Mouse (Mus musculus) Muller cell, postnatal 12 days (primary cell): Measurements from ENCODE around the gene Tle4.
A peak's percentile ranks its signal among the peaks of the same experiment; 100 is the strongest.

Experiments used
- DNase-seq: peaks from one replicate; pipeline ENCODE4 v3.0.0-alpha.2; 2015; ENCODE audit errors: inconsistent ontology term

Gene Tle4

DNA sequence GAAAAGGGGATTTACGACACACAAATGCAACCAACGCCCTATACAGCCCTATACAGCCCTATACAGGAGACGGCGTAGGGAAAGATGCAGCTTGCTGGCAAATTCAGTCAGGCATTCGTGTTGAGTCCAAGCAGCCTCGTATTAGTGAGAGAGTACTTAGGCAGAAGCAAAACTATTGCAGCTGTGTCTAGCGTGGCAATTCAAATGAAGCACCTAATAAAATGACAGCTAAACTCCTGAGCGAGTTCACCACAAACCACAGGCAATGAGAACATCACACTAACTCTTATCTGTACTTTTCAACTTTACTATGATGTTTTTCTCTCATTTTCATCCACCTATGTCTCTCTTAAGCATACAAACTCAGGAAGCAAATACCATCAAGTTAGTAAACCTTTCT lies 131.8 kb downstream of the Tle4 start:
- DNase-seq, result no peak

DNA sequence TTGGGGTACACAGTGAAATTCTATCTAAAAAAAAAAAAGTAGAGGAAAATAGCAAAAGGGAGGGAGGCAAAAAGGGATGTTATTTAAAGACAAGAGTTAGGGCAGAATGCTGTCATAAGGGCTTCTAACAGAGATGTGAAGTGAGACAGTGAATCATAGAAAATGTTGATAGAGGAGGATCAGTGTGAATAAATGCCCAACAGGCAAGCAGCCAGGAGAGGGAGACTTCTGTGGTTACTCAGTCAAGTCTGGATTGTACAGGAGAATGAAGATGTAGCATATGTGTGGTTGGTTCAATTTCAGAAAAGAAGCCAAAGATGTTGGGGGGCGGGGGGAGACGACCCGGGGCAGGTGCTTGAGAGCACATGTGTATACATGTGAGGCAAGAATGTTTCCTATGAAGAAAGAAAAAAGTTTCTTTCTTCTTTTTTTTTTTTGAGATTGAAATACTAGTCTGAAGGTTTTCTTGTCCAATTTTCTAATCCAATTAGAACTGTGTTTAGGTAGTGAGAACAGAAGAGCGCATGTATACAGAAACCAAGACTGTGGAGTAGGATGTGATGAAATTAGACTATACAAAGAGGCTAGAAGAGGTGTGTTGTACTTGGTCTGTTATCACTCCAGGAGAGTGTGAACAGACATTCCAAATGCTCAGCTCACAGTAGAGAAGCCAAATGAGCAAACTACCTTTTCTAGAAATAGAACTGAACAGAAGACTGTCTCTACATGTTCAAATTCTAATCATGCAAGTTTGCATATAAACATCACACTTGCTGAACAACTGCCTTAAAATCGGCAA lies 134.4 kb downstream of the Tle4 start:
- DNase-seq, result peak; percentile 30

DNA sequence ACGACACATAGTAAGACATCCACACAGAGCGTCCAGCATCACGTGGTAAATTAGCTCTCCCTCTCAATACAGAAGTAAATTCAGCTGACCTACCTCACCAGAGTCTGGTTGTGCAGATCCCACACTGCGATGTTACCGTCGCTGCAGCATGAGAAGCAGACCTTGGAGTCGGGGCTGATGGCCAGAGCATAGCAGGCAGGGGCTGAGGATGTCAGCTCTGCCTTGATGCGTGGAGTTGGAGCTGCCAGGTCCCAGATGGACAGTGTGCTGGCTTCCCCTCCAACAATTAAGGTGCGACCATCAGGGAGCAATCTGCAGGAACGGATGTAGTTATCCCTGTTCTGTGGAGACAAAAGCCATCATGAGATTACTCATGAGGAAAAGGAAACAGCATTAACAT lies 144.4 kb downstream of the Tle4 start:
- no peak for DNase-seq

DNA sequence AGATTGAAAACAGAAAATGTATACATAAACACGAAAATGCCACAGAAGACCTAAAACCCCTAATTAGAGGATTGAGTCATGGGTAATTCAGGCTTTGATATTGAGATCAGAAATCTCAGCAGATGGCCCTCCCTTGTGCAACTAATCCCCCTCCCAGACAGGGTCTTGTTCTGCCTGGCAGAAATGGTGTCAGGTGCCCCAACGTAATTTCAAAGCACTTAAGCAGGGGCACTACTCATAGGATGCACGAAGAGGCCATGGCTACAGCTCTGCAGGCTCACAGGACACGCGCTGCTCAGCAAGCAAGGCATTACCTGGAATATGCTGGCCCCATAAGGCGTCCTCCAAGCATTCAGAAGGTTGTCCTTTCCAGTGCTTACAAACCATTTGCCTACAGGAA lies 146.5 kb downstream of the Tle4 start:
- no peak for DNase-seq

DNA sequence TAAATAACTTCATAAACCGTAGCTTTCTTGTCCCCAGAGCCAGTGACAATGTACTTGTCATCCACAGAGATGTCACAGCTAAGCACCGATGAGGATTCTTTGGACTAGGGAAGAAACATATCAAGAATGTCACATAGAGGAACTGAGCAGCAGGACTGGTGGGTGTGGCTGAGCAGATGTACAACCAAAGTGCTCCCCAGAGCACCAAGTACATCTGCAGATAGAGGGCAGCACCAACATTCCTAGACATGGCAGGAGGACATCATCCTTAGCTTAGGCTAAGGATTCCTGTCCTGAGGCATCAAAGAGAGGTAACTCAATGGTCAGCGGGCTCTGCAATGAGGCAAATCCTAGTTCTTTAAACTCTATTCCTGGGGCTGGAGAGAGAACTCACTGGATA lies 148.1 kb downstream of the Tle4 start:
- DNase-seq, result no peak

DNA sequence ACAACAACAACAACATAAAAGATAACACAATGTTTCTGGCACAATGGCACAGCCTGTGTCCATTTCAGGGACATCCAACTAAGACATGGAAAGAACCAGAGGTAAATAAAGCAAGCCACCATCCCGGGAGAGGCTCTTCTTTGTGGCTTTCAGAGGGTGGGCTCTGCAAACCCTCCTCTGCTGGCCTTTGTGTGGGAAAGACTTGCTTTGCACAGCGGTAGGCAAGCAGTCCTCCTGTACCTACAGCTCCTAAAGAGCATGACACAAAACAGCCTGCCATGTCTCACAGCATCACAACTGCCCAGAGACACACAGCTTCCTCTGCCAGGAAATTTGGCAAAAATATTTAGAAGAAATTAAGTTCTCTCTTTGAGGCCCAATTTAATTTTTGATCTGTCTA lies 149.3 kb downstream of the Tle4 start:
- no peak for DNase-seq

DNA sequence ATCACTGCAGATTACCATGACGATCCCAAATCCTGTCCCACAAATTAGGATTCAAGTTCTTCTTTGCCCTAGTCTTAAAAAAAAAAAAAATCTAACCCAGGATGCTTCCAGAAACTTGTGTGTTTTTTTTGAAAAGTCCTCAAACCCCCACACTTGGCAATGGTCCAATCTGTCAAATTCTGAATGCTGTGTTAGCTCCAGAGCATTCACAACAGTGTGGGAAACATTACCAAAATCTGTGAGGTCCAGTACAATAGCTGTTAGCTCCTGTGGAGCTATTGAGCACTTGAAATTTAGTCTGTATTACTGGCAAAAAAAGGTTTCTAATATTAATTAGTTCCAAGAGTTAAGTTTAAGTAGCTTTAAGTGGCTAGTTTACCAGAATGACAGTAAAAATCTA lies 150.4 kb downstream of the Tle4 start:
- DNase-seq, result peak; percentile 35

DNA sequence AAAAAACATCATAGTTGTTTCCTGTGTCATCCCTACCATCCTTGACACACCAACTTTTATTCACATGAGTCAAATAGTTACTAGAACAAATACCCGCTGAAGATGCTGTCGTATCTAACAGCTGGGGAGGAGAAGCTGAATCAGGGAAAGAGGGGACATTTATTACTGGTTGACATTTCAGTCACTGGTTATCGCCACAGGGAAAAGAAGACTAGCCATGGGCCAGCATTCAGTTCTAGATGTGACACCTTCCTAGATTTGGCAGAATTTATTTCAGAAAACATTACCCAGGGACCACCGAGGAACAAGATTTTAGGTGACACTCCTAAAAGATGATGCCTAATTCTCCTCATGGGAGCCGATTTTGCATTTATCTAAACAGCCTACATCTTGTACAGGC lies 156.0 kb downstream of the Tle4 start:
- no peak for DNase-seq

DNA sequence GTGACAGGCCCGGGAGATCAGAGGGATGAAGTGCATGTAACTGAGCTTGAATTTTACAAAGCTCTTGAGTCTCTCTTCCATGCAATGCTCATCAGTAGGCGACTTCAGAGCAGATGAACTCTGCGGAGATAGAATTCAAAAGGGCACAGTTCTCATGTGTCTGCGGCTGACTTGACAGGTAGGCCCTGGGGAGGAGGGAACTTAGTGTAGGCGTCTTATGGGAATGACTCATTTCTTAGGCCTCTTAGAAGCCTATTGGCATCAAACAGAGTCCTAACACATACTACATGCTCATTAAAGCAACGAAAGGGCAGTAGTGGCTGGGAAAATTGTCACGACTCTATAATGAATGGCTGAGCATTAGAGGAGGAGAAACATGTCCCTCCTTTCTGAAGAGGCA lies 160.6 kb downstream of the Tle4 start:
- DNase-seq, result no peak

DNA sequence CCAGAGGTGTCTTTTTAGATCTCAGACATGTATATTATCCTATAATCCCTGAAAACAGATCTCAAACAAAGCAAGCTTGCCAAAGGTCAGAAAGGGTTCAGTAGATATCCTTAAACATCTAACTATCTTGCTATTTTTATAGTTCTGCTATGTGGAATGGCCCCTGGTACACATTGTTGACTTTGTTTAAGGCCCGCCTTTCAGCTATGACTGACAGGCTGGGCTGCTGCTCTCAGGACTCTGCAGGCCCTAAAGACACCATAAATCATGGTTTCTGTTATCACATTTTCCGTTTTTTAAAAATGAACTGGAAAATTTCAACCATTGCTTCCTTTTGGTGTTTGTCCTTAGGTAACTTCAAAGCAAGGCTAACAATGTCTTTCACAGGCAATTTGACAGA lies 161.3 kb downstream of the Tle4 start:
- no peak for DNase-seq

DNA sequence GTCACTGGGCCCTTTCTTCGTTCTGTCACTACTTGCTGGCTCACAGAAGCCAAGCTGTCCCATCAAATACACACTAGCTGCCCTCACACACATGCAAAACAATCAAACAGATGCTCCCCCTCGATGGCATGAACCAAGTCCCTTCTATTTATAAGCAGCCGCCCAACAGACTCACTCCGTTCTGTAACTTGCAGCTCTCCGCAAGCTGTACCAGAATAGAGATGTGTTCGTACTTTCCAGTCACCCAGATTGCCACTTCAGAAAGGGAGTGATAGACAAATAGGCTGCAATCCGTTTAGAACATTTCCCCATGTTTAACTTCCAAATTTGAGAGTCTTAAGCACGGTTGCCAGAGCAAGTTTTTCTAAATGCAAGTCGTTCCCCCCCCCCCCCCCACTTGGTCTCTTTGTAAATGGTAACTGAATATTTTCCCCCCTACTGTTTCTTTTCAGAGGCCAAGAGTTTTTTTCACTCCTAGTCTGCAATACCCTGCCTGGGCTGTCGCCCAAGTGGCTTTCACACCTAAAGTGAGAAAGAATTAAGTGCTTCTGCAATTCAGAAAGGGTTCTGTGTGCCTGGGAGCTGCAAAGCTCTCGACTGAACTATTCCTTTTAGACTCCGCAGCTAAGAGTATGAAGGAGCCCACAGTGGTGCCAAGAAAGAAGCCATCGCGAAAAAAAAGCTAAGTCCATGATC lies 162.0 kb downstream of the Tle4 start:
- DNase-seq, result peak; percentile 6

DNA sequence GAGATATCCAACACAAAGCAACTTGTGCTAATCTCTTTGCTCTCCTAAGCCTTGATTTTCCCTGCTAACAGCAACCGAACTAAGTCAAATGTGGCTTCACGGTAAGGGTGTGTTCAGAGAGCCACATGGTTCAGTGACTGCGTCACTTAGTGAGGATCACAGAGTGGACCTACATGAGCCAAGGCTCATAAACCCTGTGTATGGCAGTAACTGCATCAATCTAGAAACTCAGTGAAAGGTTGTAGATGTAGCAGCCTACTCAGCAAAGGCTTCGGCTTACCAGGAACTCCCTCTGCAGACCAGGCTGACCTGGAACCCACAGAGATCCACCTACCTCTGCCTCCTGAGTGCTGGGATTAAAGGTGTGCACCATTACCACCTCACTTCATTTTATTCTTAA lies 164.0 kb downstream of the Tle4 start:
- no peak for DNase-seq

DNA sequence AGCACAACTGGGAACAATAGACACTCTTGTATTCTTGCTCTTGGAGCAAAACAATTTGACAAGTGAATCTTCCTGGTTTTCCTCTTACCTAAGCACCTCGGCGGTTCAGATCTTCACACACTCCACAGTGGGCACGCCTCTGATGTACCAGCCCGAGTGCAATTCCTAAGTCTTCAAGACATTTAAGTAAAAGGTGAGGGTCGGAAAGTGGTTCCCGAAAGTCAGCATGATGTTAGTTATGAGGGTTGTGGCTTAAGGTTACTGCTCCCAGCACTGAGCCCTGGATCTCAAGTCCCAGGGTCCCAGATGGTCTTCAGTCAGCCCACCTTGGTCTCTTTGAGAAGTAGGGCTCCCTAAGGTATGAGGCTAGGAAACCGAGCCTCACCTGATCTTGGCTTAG lies 165.4 kb downstream of the Tle4 start:
- no peak for DNase-seq

DNA sequence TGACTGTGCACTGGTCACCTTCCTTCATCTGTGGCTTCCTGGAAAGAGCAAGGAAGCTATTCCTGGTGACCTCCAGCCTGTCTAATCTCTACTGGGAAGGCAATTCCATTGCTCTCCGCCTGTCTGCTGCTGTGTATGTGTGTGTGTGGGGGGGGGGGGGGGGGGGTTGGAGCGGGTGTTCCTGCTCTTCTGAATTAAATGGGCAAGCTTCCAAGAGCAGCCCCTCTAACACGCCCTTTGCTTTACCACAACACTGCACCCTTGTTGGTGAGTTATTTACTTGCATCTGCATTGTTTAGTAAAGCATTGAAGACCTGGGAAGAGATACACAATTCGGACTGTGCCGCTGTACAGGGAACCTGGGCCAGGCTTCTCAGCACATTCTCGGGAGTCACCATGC lies 170.9 kb downstream of the Tle4 start:
- DNase-seq, result no peak

DNA sequence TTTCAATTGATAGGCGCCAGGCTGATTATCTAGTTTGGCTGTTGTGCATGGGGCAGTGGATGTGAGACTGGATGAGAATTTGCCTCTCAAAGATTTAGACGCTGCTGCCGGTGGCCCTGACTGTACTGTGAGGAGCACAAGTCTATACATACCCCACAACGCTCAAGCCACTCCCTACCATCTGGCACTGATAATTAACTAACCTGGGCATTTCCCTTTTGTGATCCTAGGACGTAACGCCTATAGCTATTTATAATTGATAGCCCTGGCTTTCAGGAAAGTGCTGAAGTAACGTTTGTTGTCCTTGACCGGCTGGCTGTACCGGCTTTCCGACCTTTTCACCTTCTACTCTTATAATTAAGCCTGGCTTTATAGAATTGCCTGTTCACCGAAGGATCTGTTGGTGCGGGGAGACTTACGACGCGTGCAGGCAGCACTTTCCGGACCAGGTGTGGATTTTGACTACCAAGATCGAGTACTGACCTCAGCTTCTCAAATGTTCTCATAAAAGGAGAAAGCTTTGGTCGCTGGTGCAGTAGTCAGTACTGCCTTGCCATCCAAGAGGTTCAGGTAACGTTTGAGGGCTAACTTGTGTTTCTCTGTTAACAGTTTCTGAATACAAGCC lies 171.5 kb downstream of the Tle4 start:
- no peak for DNase-seq

DNA sequence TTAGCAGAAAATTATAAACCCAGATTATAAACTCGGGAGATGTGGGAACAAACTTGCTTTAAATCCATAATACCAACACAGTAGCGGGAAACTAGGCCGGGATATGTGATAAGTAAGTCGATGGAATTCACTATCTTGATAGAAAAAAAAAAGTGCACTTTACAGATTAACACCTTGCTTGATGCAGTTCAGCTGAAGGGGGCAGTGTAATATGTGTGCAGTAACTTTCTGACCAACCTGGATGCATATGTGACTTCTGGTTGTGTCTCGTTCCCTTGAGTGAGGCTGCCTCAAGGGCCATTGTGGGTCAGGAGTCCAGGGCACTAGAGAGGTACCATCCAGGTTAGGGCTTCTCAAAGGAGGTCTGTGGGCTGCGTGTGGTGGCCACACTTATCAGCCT lies 172.7 kb downstream of the Tle4 start:
- DNase-seq, result no peak

DNA sequence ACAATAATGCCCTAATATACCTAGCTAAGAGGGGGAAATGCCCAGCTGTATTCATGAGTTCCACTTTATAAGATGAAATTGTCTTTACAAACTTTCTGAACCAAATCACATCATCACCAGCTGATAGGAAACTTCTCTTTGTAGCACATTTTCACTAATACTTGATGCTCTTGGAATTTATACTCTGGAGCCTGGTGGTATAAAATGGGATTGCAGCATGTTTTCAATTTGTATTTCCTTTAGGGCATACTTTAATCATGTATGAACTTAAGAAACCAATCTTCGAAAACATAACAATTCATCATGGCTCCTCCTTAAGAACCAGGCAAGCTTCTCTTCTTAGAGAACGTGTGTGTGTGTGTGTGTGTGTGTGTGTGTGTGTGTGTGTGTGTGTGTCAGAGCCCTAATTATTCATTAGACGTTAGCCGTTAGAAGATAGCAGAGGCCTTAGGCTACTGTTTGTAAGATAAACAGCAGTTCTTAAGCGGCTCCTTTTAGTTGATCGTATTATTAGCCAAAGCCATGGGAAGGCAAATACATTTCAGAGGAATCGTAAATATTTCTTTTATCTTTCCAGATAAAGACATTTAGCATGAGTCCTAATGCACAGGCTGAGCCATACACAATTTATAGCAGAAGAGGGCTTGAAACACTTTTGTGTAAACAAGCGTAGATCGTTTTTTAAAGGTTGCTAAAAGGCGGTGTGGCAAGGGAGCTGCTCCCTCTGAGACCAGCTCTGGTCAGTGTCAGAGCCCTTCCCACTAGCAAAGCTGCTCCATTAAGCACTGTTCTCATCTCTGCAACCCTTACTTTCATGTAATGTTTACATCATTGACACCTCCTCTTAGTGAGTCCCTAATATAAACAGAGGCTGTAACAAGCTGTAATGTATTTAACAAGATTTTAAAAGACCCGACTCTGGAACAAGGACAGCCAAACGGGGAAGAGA lies 173.6 kb downstream of the Tle4 start:
- no peak for DNase-seq

DNA sequence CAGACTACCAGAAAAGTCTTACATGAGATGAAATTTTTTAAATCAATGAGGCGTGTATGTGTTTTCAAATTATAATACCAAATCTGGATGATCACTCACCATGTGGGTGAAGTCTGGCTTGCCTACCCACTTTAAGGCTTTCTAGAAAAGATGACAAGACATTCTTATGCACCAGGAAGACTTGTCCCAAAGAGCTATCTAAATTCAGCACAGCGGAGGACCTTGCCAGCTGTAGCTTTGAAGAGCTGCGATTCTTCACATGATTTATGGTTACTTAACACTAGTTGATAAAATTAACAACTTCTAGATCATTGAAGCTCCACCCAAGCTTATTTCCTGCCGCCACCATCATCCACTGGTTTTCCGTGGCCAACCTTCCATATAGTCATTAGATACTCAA lies 176.2 kb downstream of the Tle4 start:
- DNase-seq, result no peak

DNA sequence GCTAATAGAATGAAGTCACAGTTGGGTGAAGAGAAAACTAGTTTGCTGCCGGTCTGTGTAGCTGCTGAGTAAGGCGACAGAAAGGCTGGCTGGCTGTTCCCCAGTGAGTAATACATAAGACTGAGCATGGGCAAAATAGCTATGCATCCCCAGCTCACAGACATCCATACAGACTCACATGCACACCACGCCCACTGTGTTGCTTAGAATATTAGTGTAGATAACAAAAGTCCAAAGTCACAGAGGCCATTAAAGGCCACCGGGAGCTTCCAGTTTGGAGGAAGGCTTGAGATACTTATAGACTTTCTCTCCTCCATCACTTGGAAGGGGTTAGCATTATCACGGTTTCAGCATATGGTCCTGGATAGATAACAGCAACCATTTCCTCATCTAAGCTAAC lies 178.0 kb downstream of the Tle4 start:
- DNase-seq, result no peak

DNA sequence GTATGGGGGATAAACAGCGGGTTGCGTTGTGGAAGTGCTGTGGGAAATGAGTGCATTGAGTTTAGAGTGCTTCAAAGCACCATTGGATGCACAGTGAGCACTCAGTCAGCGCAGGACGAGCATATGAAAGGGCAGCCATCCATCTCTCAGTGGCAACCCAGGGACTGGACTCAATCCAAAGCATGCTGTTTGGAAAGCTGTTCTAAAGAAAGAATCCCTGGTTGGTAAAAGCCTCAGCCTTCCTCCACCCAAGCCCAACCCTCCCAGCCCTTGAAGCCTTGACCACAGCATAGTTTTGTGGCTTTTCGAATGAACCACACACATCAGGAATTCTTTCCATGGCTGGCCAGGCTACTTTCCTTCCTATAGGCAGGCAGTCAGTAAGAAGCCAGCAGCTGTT lies 181.0 kb downstream of the Tle4 start:
- peak; percentile 96 for DNase-seq

DNA sequence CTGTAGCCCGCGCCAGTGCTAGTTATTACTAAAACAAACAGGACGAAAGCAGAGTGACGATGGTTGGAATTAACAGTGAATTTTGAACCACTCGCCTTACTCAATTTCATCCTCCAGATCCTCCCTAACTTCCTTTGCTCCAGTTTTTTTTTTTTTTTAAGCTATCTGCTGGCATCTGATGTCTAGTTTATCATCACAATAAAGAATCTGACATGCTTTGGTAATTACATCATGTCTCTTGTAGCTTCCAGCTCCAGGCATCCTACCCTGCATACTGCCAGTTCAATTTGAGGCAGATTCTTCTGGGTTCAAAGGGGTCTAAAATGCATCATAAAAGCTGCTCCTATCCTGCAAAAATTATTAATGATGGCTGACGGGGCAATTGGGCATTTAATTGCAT lies 181.9 kb downstream of the Tle4 start:
- peak; percentile 61 for DNase-seq

DNA sequence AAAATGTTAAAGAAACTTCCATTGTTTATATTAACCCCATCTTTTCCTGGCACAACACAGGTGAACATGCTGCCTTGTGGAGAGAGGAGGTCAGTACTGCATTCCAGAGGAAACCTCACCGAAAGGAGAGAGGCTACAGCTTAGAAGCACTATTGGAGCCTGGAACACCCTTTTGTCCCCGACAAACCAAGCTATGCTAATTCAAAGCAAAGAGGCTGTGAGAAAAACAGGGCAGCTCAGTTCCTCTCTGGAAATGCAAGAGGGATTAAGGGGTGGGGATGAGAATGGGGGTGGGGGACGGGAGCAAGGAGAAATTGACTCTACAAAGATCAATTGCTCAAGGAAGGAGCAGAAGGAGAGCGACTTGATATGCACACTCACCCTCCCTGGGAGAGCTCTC lies 182.9 kb downstream of the Tle4 start:
- DNase-seq, result no peak
